Mouse (Mus musculus) heart, adult 2 months (tissue): ENCODE measurements around the gene Vps33a. TPM values are rescaled to one million over a fixed set of nuclear protein-coding genes. Genes with fewer than 3 reads are reported as not detected.
A peak's percentile ranks its signal among the peaks of the same experiment; 100 is the strongest.

Source experiments
- DNase-seq, 2 experiments: peaks; one replicate each; pipeline ENCODE4 v3.0.0; 2021
- H3K27ac ChIP-seq: fragments of 200-600 bp; 2 replicates; pipeline ENCODE4 v1.8.1; 2022
- H3K27me3 ChIP-seq: fragments of 200-500 bp; 2 replicates; pipeline ENCODE4 v1.6.1; 2012; ENCODE audit warnings: mild to moderate bottlenecking, low read length, inconsistent platforms, mixed read lengths; ENCODE audit not compliant: control insufficient read depth, insufficient read depth
- H3K36me3 ChIP-seq: fragments of 200-500 bp; 2 replicates; pipeline ENCODE4 v1.6.1; 2012; ENCODE audit warnings: low read length, inconsistent platforms; ENCODE audit not compliant: control insufficient read depth, insufficient read depth
- H3K4me1 ChIP-seq: fragments of 200-500 bp; 2 replicates; pipeline ENCODE4 v1.6.1; 2011; ENCODE audit warnings: low read length; ENCODE audit not compliant: control insufficient read depth, insufficient read depth
- H3K4me3 ChIP-seq: fragments of 200-600 bp; 2 replicates; pipeline ENCODE4 v1.8.1; 2022
- H3K79me2 ChIP-seq: fragments of 200-500 bp; replicated peaks from 2 replicates; pipeline ENCODE4 v1.6.1; 2012; ENCODE audit warnings: mild to moderate bottlenecking, inconsistent platforms, low read length, moderate library complexity, mixed read lengths; ENCODE audit not compliant: control insufficient read depth, insufficient read depth
- H3K9ac ChIP-seq: fragments of 200-500 bp; 2 replicates; pipeline ENCODE4 v1.6.1; 2012; ENCODE audit warnings: low read depth, mild to moderate bottlenecking, control low read depth, inconsistent platforms, low read length, mixed read lengths
- CTCF ChIP-seq: fragments of 200-600 bp; IDR thresholded peaks from 2 replicates; pipeline ENCODE4 v1.8.1; 2022; ENCODE audit warnings: antibody characterized with exemption, mild to moderate bottlenecking, moderate library complexity
- EP300 ChIP-seq: fragments of 200-500 bp; IDR thresholded peaks from 2 replicates; pipeline ENCODE4 v1.6.1; 2011; ENCODE audit warnings: low read depth, low read length, control low read depth; ENCODE audit not compliant: insufficient read depth
- POLR2A ChIP-seq: fragments of 200-500 bp; IDR thresholded peaks from 2 replicates; pipeline ENCODE4 v1.6.1; 2011; ENCODE audit warnings: mild to moderate bottlenecking, low read depth, low read length, control low read depth; ENCODE audit not compliant: insufficient read depth
- WGBS: fragments of 180-500 bp; shearing (Covaris S2); methylation state at CpG from one replicate; pipeline ENCODE4 v1.1.7; 2018; 5-methylcytosine and 5-hydroxymethylcytosine counted together
- intact Hi-C: fragments of 180-260 bp; cut with DNase I; formaldehyde crosslinking; loops from one replicate; pipeline ENCODE4 v1.15.1; 2025
- polyA plus RNA-seq: library from polyadenylated mRNA; depleted of rRNA; stranded (reverse); fragments of >200 nt; gene quantifications from 2 replicates; pipeline ENCODE4 v1.2.3, GENCODE M21; 2012
- total RNA-seq, 2 experiments: library from RNA; stranded (reverse); gene quantifications; 2 replicates each; pipeline ENCODE4 v1.2.3; 2021

The Vps33a gene
- total and polyA plus RNA-seq, 3 experiments, result 13.0 to 32.1 (median 26.2) TPM

DNA sequence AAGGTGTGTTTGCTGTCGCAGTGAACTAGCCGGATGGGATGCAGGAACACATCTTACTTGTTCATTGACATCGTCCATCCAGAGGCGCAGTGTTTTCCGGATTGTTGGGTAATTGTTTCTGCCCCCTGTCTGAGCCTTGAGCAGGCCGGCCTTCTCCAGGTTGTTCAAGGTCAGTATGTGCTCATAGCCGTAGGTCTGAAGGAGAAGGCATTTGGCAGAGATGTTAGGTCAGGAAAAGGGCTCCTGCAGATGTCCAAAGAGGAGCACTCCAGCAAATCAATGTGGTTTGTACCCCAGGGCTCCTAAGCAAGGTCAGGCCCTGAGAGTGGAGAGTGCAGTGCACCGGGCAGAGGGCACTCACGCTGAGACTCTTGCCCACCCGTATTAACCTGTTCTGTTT, 39.0 kb downstream of the Vps33a start:
- Histone ChIP-seq H3K79me2 (no peaks in the 10 kb centered on the region), H3K27ac (no peak overlapping the region), H3K9ac (no peak overlapping the region), H3K36me3 (no peaks in the 10 kb centered on the region), H3K27me3 (no peaks in the 10 kb centered on the region), H3K4me3 (no peak overlapping the region), H3K4me1 (no peaks in the 10 kb centered on the region)
- TF ChIP-seq EP300, result no peak
- no peak for TF ChIP-seq POLR2A
- no peak for TF ChIP-seq CTCF
- intact Hi-C loops, result no loop called here
- DNase-seq, result peak; percentile 1 to 12
- 86% methylated on average over 10 of the region's 10 CpGs for WGBS

GRCm38 (mm10) chr5:123530056-123530455, 42.8 kb downstream of the Vps33a start:
- Histone ChIP-seq H3K36me3 (no peaks in the 10 kb centered on the region), H3K4me1 (no peaks in the 10 kb centered on the region), H3K27ac (no peak overlapping the region), H3K4me3 (no peak overlapping the region), H3K9ac (no peak overlapping the region), H3K79me2 (no peaks in the 10 kb centered on the region), H3K27me3 (no peaks in the 10 kb centered on the region)
- TF ChIP-seq POLR2A (no peak), EP300 (no peak), CTCF (no peak)
- 88% methylated on average over 8 of the region's 8 CpGs for WGBS
- intact Hi-C loops, result no loop called here
- DNase-seq, result peak in 1 of 2 experiments; percentile 2

- Histone ChIP-seq H3K27ac (no peak overlapping the region), H3K27me3 (no peaks in the 10 kb centered on the region), H3K9ac (no peak overlapping the region), H3K36me3 (no peaks in the 10 kb centered on the region), H3K4me1 (peaks cover 2% of the 10 kb centered on the region; the same call in 1 of the 2 replicates), H3K4me3 (no peak overlapping the region), H3K79me2 (no peaks in the 10 kb centered on the region)
- DNase-seq, result peak; percentile 1 to 6
- WGBS, result 72% methylated on average over 7 of the region's 7 CpGs
- intact Hi-C loops, result no loop called here
- no peak for TF ChIP-seq CTCF
- TF ChIP-seq EP300, result no peak
Measured at GRCm38 (mm10) chr5:123528641-123529040, 44.2 kb downstream of the Vps33a start.

DNA sequence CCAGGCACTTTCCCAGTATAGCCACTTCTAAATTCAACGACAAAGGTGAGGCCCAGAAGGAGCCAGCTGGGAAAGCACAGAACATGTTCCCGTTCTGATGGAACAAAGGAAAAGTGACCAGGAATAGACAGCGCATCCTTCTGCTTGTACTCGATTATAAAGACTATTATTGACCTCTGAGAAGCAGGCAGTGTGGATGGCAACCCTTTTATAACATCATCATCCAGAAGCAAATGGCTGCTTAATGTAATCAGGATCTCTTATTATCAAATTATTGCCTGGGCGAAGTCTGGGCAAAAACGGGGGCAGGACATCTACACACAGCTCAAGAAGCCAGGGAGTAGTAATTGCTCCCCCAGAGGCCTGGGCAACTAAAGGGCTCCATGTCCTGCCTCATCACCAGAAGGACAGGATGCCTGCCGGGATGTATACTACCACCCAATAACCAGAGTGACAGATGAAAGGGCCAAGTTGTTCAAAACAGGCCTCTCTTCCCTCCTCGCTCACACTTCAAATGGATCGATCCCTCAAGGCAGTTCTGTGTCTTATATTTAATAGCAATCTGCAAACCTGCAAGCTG, 46.8 kb downstream of the Vps33a start:
- Histone ChIP-seq H3K4me3 (no peak overlapping the region), H3K36me3 (peaks cover 3% of the 10 kb centered on the region; the same call in 1 of the 2 replicates), H3K27ac (no peak overlapping the region), H3K4me1 (peaks cover 5% of the 10 kb centered on the region; the same call in 1 of the 2 replicates), H3K79me2 (no peaks in the 10 kb centered on the region), H3K27me3 (no peaks in the 10 kb centered on the region), H3K9ac (no peak overlapping the region)
- TF ChIP-seq POLR2A (no peak), EP300 (no peak), CTCF (no peak)
- DNase-seq, result peak; percentile 1 to 8
- intact Hi-C loops, result no loop called here
- WGBS, result 91% methylated on average over 9 of the region's 9 CpGs

DNA sequence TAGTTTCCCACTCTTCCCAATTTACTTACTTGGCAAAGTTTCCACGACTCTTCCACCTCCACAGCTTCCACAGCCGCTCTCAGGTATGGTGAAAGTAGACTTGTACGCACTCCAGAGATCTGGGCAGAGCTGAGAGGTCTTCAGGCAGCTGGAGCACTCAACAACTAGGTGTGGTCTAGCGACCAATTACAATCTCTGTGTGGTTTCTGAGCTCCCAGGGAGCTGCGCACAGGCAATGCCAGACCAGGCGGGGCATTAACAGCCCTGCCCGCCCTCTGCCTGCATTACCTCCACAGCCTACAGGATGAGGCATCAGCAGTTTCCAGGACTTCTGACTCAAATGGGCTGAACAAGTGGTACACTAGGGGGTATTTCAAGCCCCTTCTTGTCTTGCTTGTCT, 47.6 kb downstream of the Vps33a start, which contains the start of gene Gm49027:
TSS of gene Gm49027 (minus strand) at position 208 of the 400 bp plus-strand sequence.
- no peak for TF ChIP-seq POLR2A
- no peak for TF ChIP-seq CTCF
- TF ChIP-seq EP300, result no peak
- intact Hi-C loops, result no loop called here
- WGBS, result 90% methylated on average over 7 of the region's 7 CpGs
- no peaks in the 10 kb centered on the region for H3K27me3 ChIP-seq
- peaks cover 5% of the 10 kb centered on the region; the same call in 1 of the 2 replicates for H3K4me1 ChIP-seq
- peak within 1 kb of the TSS; percentile 43; the same call in 1 of the 2 replicates for H3K9ac ChIP-seq
- peak; percentile 1 to 12 for DNase-seq
- H3K4me3 ChIP-seq, result peak within 1 kb of the TSS; percentile 98
- H3K27ac ChIP-seq, result no peak within 1 kb of the TSS; the same call in 1 of the 2 replicates
- peaks cover 3% of the 10 kb centered on the region; the same call in 1 of the 2 replicates for H3K36me3 ChIP-seq
- H3K79me2 ChIP-seq, result no peaks in the 10 kb centered on the region

DNA sequence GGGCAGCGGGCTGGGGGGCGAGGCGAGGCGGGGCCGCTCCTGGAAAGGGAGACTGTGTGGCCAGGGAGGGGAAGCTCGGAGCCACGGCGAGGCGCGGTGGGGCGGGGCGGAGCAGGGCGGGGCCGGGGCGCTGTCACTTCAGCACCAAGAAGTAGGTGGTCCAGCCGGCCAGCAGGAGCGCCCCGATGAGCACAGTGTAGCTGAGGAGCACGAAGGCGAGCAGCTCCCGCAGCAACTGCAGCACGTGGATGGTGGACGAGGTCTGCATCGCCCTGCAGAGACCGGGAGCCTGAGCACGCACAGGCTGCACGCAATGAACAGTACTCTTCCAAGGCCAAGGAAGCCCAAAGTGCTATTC, 48.5 kb downstream of the Vps33a start:
- H3K27ac ChIP-seq, result no peak overlapping the region; the same call in 1 of the 2 replicates
- H3K79me2 ChIP-seq, result no peaks in the 10 kb centered on the region
- no peak for DNase-seq
- H3K9ac ChIP-seq, result peak overlapping the region; percentile 43
- under 1% methylated on average over 27 of the region's 27 CpGs for WGBS
- TF ChIP-seq CTCF (peak; percentile 18; the same call in 1 of the 2 replicates), POLR2A (no peak)
- H3K36me3 ChIP-seq, result peaks cover 3% of the 10 kb centered on the region; the same call in 1 of the 2 replicates
- peaks cover 5% of the 10 kb centered on the region; the same call in 1 of the 2 replicates for H3K4me1 ChIP-seq
- intact Hi-C loops, result no loop called here
- peak overlapping the region; percentile 98 for H3K4me3 ChIP-seq
- no peaks in the 10 kb centered on the region for H3K27me3 ChIP-seq
